Mouse (Mus musculus): ENCODE results near the gene Ablim2.

Ablim2 gene

GRCm38 (mm10) chr5:35892363-35892762, 134.7 kb downstream of the Ablim2 start:
- no peak for DNase-seq

- peak; percentile 99 for DNase-seq
These were observed 135.6 kb downstream of the Ablim2 start, which contains the start of gene Afap1 for GRCm38 (mm10) chr5:35893093-35893804. TSS of gene Afap1 (plus strand) at chr5:35893319.

DNA sequence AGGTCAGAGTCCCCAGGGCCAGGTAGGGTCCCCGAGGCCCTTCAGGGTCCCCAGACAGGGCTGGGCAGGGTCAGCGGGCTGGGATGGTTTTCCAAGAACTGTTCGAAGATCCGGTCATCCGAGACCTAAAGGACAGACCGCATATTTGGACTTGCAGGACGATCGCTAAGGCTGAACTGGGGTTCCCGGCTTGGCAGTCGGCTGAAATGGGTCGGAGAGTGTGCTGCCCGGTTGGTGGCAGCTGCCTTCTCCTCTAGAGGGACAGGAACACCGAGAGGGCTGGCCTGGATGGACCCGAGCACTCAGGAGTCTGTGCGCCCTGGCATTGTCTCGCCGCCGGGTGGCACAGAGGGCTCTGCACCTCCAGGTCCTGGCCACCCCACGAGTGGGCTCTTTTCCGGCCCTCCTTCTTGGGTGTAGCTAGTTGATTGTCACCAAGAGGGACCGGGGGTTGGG, 136.2 kb downstream of the Ablim2 start:
- peak; percentile 76 for DNase-seq

- DNase-seq: peak; percentile 47
These were observed 136.8 kb downstream of the Ablim2 start for GRCm38 (mm10) chr5:35894295-35895047.

GRCm38 (mm10) chr5:35895926-35896325, 138.2 kb downstream of the Ablim2 start:
- DNase-seq: no peak

DNA sequence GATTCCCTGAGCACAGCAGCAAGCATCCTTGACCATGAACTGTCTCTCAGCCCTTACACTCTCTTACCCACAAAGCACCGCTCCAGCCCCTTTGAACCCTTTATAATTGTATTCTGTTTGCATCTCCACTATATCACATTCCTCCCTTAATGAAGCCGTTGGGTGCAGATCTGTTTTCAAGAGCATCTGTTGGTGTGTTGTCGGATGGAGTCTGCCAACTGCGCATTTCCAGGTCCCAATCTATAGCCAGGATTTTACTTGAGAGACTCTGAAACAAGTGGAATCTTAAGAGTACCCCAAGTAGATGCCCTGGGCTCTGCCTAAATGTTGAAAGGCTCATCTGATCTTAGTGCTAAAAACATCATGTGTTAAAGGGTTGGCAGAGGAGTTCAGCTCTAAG, 138.9 kb downstream of the Ablim2 start:
- no peak for DNase-seq

GRCm38 (mm10) chr5:35897147-35897546, 139.5 kb downstream of the Ablim2 start:
- no peak for DNase-seq

GRCm38 (mm10) chr5:35898114-35898513, 140.4 kb downstream of the Ablim2 start:
- DNase-seq: no peak

DNA sequence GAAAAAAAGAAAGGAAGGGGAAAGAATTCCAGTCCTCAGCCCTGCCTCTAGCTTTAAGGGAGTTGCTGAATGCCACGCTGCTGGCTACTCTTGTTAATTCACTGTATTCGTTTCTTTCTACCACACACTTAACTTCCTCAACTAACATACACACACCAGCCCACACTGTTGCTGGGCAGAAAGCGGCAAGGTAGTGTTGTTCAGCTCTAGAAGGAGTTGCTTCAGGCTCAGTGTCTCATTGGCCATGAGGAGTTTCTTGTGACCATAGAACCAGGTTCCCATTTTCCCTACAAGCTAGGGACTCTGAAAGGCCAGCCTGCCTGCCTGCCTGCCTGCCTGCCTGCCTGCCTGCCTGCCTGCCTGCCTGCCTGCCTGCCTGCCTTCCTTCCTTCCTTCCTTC, 141.3 kb downstream of the Ablim2 start:
- no peak for DNase-seq

GRCm38 (mm10) chr5:35900401-35901225, 142.9 kb downstream of the Ablim2 start:
- DNase-seq: no peak

DNA sequence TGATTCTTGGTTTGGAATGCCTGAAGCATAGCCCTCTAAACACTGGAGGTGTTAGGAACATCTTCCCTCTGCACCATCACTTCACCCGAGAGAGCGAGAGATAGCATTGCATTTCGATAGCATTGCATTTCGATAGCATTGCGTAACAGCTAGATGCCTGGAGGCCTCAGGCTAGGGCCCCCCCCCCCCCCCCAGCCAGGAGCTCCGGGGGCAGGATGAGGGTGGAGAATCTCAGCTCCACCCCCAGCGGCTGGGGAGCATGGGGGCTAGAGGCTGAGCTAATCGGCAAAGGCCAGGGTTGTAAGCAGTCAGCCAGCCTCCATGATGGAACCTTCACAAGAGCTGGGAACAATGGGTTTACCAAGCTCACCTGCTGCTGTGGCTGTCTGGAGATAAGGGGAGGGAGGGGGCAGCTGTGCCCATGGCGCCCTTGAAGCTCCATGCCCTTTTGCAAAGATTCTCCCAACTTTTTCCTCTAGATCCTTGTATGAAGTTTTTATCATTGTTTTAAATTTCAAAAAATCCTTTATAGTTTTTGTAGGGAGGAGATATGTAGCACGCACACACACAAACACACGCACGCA, 143.6 kb downstream of the Ablim2 start:
- DNase-seq: no peak

GRCm38 (mm10) chr5:35903456-35903855, 145.8 kb downstream of the Ablim2 start:
- no peak for DNase-seq

- no peak for DNase-seq
These were observed 147.6 kb downstream of the Ablim2 start for GRCm38 (mm10) chr5:35905283-35905682.

GRCm38 (mm10) chr5:35907090-35907489, 149.4 kb downstream of the Ablim2 start:
- DNase-seq: no peak

DNA sequence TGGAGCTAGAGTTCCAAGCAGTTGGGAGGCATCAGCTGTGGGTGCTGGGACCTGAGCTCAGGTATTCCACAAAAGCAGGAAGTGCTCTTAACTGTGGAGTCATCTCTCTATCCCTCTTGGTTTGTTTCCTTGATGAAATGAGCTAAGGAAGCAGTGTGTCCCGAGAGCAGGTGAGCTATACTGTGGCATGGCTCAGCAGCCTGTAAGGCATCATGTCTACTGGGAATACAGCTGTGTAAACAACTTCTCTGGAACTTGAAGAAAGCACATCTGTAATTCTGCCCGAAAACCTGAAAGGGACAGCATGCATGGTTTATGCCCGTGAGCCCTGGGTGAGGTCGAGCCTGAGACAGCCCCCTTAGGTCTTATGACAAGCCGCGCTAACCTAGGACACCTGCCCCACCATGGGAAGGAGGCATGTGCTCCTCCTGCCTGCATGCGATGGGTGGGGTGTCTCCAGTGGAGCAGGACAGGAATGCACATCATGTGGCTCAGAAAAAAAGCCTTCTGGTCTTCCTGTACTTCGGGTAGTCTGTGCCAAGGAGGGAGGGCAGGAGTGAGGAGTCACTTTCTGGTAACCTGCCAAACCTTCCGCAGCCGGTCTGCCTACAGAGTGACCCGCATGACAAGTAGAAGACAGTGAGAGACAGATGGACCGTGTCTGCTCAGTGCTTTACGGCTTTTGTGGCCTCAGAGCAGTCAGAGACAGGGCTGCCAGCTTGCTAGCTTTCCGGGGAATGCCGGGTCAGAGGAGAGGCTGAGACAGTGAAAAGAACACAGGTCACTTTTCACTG, 150.2 kb downstream of the Ablim2 start:
- peak; percentile 97 for DNase-seq

DNA sequence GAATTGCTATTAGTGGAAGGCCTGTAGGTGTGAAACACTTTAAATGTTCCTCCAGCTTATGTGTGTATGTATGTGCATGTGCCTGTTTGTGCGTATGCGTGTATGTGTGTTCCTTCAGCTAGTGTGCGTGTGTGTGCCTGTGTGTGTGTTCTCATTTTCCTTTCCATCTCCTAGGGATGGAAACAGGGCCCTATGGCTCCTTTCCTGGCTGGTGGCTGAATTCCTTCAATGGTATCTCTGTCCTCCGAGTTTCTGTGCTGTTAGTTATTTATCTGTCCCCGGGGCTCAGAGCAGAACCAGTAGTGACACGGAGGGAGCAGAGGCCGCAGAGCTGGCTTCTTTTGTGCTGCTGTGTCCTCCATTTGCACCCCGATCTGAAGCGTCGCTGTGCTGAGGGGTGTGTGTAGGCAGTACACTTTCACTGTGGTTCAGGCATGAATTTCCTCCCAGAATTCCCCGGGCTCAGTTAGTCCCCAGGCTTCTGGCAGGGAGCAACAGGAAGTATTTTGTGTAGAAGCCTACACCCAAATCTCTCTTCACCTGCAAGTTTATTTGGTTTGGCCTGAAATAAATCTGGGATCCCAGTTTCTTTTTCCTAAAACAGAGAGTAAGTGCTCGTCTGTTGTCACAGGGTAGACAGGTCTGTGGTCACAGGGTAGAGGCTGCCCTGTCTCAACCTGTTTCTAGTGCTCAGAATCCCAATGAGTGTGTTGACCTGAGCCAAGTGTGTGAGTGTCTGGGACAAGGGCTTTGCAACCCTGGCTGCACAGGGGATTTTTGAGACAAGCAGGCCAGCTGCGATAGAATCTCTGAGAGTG, 151.2 kb downstream of the Ablim2 start:
- DNase-seq: no peak

DNA sequence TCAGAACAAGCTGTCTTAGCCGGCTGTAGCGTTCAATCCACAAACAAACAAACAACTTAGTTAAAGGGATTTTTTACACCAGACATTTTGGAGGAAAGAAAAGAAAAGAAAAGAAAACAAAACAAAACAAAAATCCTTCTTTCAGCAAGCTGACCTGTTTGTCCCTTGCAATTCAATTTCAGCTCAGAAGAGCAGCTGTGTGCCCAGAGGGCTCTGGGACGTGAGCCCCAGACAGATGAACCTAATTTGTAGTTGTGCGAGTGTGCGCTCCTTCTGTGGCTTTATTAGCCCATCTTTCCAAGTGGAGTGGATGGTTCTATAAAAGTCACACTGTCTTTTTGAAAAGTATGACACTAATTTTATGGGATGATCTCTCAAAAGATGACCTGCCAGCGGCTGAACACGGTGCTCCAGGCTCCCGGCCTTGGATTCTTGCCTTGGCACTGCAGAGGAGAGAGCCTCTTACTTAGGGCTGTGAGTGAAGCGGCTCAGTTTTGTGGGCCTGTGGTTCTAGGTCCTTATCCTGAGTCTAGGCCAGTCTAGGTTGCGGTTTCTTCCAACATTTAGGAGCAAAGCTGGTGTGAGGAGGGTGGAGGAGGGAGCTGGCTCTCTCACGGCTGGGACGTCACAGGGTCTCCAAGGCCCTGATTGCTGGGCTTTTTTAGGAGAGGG, 158.1 kb downstream of the Ablim2 start:
- no peak for DNase-seq

DNA sequence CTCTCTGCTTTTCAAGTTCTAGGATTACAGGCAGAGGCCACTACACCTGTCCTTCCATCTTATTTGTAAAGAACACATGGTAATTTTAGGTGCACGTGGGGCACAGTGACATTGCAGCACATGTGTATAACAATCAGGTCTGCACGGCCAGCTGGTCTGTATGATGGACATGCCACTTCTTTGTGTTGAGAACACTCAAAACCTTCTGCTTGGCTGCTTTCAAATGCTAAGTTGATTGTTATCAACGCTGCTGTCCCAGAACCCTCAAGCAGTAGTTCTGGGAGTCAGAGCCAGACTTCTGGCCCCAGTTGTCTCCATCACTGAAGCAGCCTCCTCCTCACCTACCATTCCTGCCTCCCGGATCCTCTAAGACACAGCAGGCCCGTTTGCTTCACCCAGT, 159.0 kb downstream of the Ablim2 start:
- DNase-seq: no peak

DNA sequence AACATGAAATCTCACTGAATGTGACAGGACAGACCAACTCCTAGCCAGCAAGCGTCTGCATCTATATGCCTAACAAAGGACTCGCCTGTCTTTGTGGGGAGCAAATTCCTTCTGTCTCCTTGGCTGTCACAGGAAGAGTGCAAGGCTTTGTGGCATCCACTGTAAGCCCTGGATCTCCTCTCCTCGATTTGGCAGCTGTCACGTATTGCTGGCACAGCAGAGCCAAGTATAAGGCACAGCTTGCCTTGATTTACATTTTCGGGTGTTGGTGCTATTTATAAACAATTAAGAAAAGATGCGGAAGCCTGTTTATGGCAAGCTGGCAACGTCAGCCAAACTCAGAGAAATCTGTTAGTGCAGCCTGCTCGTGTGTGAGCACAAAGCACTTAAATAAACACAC, 160.7 kb downstream of the Ablim2 start:
- DNase-seq: no peak

DNA sequence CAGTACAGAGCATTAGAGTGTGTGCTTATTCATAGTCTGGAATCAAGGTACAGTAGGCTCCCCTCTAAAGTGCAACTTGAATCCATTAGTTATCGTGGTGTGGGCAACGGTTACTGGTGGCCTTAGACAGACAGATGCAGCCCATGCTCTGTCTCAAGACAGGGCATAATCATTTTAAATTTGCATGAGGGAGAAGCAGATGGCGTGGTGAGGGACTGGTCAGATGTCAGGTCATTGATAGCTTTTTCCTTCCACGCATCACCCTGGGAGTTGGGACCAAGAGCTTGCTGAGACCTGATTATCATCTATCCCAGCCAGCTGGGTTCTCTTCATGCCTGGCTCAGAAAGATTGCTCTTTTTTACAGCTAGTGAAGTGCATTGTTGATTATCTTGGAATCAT, 162.4 kb downstream of the Ablim2 start:
- no peak for DNase-seq

DNA sequence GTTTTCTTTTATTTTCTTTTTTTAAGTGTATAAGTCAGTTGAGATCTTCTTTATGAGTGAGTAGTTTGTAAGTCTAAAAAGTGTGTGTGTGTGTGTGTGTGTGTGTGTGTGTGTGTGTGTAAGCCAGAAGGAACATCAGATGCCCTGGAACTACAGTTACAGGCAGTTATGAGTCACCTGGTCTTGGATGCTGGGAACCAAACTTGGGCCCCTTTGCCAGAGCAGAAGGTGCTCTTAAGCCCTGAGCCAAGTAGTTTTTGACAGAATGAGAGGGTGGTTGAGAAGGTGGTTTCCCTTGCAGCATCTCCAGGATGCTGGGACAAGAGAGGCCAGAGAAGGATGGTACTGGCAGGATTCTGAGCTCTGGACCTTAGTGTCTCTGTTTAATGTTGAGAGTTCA, 162.9 kb downstream of the Ablim2 start:
- no peak for DNase-seq
